ENCODE assay signal across 14 mouse cellular contexts in genomic region chr1:136694983-136695382, GRCm38 (mm10).
DNase-seq lines count a peak whose midpoint lies in the region; ATAC-seq lines count a peak whose summit lies in the region.
"Had no signal": no experiment of that assay in that cellular context is flagged by ENCODE, and none has a peak within 500 bp of the region (broad histone marks: within the 10 kb centered on the region; RNA-seq: fewer than 3 reads in every experiment).

No protein-coding gene starts in this region.

- no peak overlapping the region for H3K4me3 ChIP-seq in kidney, embryonic 16.5 days (ENCODE audit: low read length)
- H3K4me3 ChIP-seq: neural tube, embryonic 15.5 days had no signal

- no peak overlapping the region for H3K9ac ChIP-seq in kidney, embryonic 16.5 days (replicated peaks; ENCODE audit: low read length)
- H3K9ac ChIP-seq: liver, embryonic 14.5 days; neural tube, embryonic 15.5 days had no signal

- ATAC-seq in megakaryocyte progenitor cell, adult 5-6 weeks (replicated peaks; ENCODE audit: poor library complexity), result 0 out of 2 replicates have a peak, but pooled peaks have one; percentile 17
- no peak for ATAC-seq in kidney, embryonic 16.5 days (ENCODE audit: low FRiP score, low TSS enrichment)
- ATAC-seq: intestine, embryonic 16.5 days; midbrain, embryonic 16.5 days had no signal

- no peaks in the 10 kb centered on the region for H3K36me3 ChIP-seq in kidney, embryonic 16.5 days (ENCODE audit: insufficient read depth, low read length)
- H3K36me3 ChIP-seq: neural tube, embryonic 15.5 days had no signal

- intact Hi-C loops in gastrocnemius, postnatal 36 days (cut with DNase I), result no loop called here

- H3K4me1 ChIP-seq in kidney, embryonic 16.5 days (ENCODE audit: insufficient read depth, low read length), result peaks cover 31% of the 10 kb centered on the region

- DNase-seq in spleen, postnatal 36 days (ENCODE audit: low spot score in 2 of 2), result peak; percentile 11 to 15
- no peak for DNase-seq in spleen, postnatal 14 days (ENCODE audit: low spot score in 2 of 2)
- DNase-seq in induced T-regulatory cell, adult 2 months (ENCODE audit: low read depth), result peak; percentile 88
- DNase-seq in embryo, embryonic 10 days (ENCODE audit: low spot score), result no peak
- DNase-seq in gastrocnemius, postnatal 36 days, result no peak
- DNase-seq in Muller cell, postnatal 12 days (ENCODE audit: inconsistent ontology term), result no peak
- DNase-seq: adrenal gland, adult 2 months; right cerebral cortex, postnatal 4 days had no signal

- H3K27ac ChIP-seq in kidney, embryonic 16.5 days (ENCODE audit: low read length), result no peak overlapping the region
- H3K27ac ChIP-seq: liver, embryonic 14.5 days; neural tube, embryonic 15.5 days had no signal

- no peaks in the 10 kb centered on the region for H3K9me3 ChIP-seq in kidney, embryonic 16.5 days (ENCODE audit: low read length)
- H3K9me3 ChIP-seq: neural tube, embryonic 15.5 days had no signal

- WGBS in kidney, embryonic 16.5 days, result 48% methylated on average over 7 of the region's 7 CpGs

- no peak overlapping the region for H3K4me2 ChIP-seq in kidney, embryonic 16.5 days (replicated peaks; ENCODE audit: low read depth, low read length)
- H3K4me2 ChIP-seq: neural tube, embryonic 15.5 days had no signal

- no peaks in the 10 kb centered on the region for H3K27me3 ChIP-seq in kidney, embryonic 16.5 days (ENCODE audit: insufficient read depth, low read length)

Comparison
In these comparisons a context has a peak if more than half of its experiments do, and no peak if none do; other contexts are left out.
1. DNase-seq: peak in spleen, postnatal 36 days (2 of 2) and induced T-regulatory cell, adult 2 months (single experiment); none in spleen, postnatal 14 days (0 of 2), embryo, embryonic 10 days (single experiment), gastrocnemius, postnatal 36 days (0 of 2) and Muller cell, postnatal 12 days (single experiment).